Mouse (Mus musculus): ENCODE measurements around the gene Ier5l.

Ier5l gene

DNA sequence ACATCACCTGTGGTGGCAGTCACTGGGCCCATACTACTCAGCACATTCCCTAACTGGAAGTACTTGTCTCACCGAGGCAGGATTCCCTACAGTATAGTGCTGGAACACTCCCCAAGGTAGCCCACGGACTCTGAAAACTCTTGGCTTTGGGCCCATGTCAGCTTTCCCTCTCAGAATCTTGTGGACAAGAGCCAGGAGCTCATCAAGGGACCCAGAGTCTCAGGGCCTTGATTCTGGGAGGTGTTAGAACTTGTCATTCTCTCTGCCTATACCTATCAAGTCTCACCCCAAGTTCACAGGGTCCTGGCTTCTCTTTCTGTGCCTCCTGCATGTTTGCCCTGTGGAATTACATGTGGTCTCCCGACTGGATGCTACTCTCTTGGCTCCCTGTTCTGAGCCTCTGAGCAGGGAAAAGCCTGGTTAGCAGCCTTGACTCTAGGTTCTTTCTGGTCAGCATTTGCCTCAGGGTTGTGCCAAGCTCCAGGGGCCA lies 33.8 kb downstream of the Ier5l start:
- DNase-seq = no peak

DNA sequence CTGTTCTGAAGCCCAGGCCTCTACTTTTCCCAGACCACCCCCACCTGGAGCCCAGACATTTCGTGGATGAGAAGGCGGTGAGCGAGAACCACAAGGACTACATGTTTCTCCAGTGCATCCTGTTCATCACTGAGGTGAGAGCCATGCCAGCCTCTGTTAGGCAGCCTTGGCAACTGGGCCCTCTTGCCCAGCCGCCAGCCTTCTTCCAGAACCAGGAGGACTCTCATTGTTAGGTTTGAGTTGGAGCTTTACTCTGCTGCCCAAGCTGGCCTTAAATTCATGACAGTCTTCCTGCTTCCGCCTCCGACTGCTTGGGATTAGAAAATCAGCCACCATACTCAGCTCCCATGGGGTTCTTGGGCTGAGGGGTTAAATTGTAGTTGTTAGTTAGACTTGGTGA lies 34.4 kb downstream of the Ier5l start:
- DNase-seq = no peak

DNA sequence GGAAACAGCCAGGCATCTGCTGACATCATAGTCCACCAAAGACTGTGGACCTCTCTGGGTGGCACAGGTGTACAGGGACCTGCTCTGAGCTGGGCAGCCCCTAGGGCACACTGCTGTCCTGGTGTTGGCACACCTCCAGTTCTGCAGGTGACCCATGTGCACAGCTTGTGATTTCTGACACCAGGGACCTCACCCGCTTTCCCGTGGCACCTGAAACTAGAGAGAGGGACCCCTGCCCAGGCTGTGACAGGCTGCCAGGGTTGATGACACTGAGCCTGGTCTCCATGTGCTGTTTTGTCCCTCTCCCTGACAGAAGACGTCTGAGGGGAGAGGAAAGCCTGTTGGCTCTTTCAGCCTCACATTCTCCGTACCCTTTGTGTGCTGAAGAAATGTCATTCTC lies 36.2 kb downstream of the Ier5l start:
- no peak for DNase-seq

DNA sequence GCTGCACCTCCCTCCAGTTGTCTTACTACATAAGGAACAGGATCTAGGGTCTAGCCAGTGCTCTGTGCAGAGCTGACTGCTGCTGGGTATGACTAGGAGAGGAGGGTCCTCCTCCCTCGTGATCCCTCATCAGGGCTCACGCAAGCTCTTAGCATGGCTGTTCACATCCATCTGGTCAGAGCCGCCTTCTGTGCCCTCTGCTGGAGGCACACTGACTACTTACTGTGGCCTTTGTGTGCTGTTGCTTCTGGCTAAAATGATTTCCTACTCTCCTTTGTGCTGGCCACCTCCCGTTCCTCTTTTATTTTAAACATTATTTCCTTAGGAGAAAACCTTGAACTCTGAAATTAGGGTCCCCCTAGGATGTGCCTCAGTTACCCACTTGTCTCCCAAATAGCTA lies 37.2 kb downstream of the Ier5l start:
- no peak for DNase-seq

GRCm38 (mm10) chr2:30436156-30436545 lies 37.9 kb downstream of the Ier5l start:
- DNase-seq = peak; percentile 38

DNA sequence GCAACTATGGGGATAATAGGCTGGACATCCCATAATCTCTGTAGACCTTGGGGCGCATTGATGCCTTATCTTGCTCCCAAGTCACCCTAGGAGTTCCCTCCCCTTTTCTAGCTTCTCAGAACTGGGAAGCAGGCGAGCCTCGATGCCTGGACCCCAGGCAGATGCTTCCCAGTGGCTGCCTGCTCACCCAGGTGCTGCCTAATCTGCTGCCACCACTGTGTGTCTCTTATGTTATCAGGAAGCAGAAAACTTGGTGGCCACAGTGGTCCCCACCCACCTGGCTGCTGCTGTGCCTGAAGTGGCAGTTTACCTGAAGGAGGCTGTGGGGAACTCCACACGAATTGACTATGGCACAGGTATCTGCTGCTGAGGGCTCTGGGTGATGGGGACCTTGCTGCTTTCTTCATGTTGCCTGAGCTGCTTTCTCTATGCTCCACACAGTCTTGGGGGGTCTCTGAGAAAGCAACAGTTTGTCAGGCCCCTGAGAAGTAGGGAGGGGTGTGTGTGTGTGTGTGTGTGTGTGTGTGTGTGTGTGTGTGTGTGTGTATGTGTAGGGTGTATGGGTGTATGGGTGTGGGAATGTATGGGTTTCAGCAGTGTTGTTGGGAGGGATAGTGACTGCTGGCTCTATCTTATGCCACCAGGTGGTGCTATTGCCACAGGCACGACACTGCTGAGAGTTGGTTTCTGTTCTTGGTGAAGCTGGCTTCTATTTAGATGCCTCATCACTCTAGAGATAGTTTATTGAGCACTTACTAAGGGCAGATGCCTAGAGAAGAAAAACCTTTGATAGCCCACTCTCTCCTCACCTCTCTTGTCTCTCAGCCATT lies 38.5 kb downstream of the Ier5l start:
- peak; percentile 67 for DNase-seq

DNA sequence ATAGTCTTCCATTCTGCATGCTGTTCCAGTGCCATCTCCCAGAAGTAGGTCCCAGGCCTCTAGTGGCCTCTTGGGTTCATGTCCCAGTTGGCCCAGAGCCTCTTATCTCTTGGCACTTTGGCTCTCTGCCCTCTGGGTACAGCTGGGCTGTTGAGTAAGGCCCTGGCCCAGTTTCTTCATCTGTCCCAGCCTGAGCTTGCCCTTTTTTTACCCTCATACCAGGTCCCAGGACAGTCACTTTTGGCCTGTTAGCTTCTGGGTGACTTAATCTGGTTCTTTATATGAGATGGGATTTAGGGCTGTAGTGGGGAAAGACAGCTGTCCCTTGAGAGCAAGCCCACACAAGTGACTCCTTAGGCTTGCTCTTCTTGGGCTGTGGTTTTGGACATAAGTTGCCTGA lies 44.9 kb downstream of the Ier5l start:
- no peak for DNase-seq
